In genomic region chr3:71959441-71959840, GRCm38 (mm10) we compare ENCODE assay signal across 20 mouse cellular contexts.
A peak's percentile ranks its signal among the peaks of the same experiment; 100 is the strongest.
DNase-seq lines count a peak whose midpoint lies in the region; ATAC-seq and TF ChIP-seq lines count a peak whose summit lies in the region.
"Had no signal": no experiment of that assay in that cellular context is flagged by ENCODE, and none has a peak within 500 bp of the region (broad histone marks: within the 10 kb centered on the region; RNA-seq: fewer than 3 reads in every experiment).

No protein-coding gene starts in this region.

- no peaks in the 10 kb centered on the region for H3K27me3 ChIP-seq in forebrain, postnatal 0 days (ENCODE audit: insufficient read depth, low read length)
- no peaks in the 10 kb centered on the region for H3K27me3 ChIP-seq in forebrain, embryonic 10.5 days (ENCODE audit: poor library complexity, severe bottlenecking)
- H3K27me3 ChIP-seq: CH12.LX; heart, embryonic 13.5 days had no signal

- no peaks in the 10 kb centered on the region for H3K36me3 ChIP-seq in forebrain, postnatal 0 days (ENCODE audit: insufficient read depth)
- H3K36me3 ChIP-seq in forebrain, embryonic 10.5 days (replicated peaks) = no peaks in the 10 kb centered on the region
- H3K36me3 ChIP-seq: embryonic facial prominence, embryonic 10.5 days; heart, embryonic 13.5 days had no signal

- H3K9me3 ChIP-seq in forebrain, postnatal 0 days (ENCODE audit: low read length) = no peaks in the 10 kb centered on the region
- H3K9me3 ChIP-seq in forebrain, embryonic 10.5 days = no peaks in the 10 kb centered on the region
- H3K9me3 ChIP-seq: embryonic facial prominence, embryonic 10.5 days; heart, embryonic 13.5 days had no signal

- TF ChIP-seq CTCF in forebrain, postnatal 0 days (IDR thresholded peaks at IDR 0.05; ENCODE audit: low read depth) = no peak
- no peak for TF ChIP-seq CTCF in brain, embryonic 14.5 days (IDR thresholded peaks at IDR 0.05; ENCODE audit: borderline replicate concordance, extremely low read depth, insufficient read depth, insufficient read length)

- no peak overlapping the region for H3K9ac ChIP-seq in forebrain, postnatal 0 days
- H3K9ac ChIP-seq: heart, embryonic 13.5 days had no signal

- H3K4me2 ChIP-seq in forebrain, postnatal 0 days (ENCODE audit: low read depth) = no peak overlapping the region
- H3K4me2 ChIP-seq: heart, embryonic 13.5 days had no signal

- DNase-seq in forebrain, postnatal 0 days = peak; percentile 37
- DNase-seq in forebrain, embryonic 10.5 days (ENCODE audit: extremely low spot score, low spot score) = no peak
- DNase-seq in brain, embryonic 14.5 days (ENCODE audit: low read depth) = peak; percentile 24
- peak; percentile 30 for DNase-seq in layer of hippocampus, adult 9-10 months (ENCODE audit: low spot score)
- DNase-seq in left cerebral cortex, adult 18-20 months (ENCODE audit: low spot score in 2 of 2) = no peak
- no peak for DNase-seq in kidney, postnatal 10 days
- DNase-seq in urinary bladder, postnatal 4 days (ENCODE audit: low spot score in 2 of 2) = no peak
- DNase-seq: adrenal gland, adult 2 months; adrenal gland, postnatal 25 days; cerebellum, adult 18-20 months; cerebellum, postnatal 10 days; gastrocnemius, adult 2 months; gastrocnemius, postnatal 36 days; heart, adult 11 months; heart, postnatal 36 days had no signal

- no peak overlapping the region for H3K4me3 ChIP-seq in forebrain, postnatal 0 days (ENCODE audit: low read depth, low read length)
- H3K4me3 ChIP-seq in forebrain, embryonic 10.5 days = no peak overlapping the region
- H3K4me3 ChIP-seq: embryonic facial prominence, embryonic 10.5 days; gastrocnemius, adult 2 months; heart, embryonic 13.5 days had no signal

- WGBS in forebrain, postnatal 0 days = 40% methylated on average over 1 of the region's 1 CpGs
- WGBS in forebrain, embryonic 10.5 days = 73% methylated on average over 1 of the region's 1 CpGs

- no peak overlapping the region for H3K27ac ChIP-seq in forebrain, postnatal 0 days (ENCODE audit: low read depth, low read length)
- H3K27ac ChIP-seq in forebrain, embryonic 10.5 days = no peak overlapping the region
- H3K27ac ChIP-seq: embryonic facial prominence, embryonic 10.5 days; gastrocnemius, adult 2 months; heart, embryonic 13.5 days had no signal

- no peak for ATAC-seq in forebrain, postnatal 0 days
- ATAC-seq: forebrain, embryonic 16.5 days; hindbrain, embryonic 16.5 days had no signal

- TF ChIP-seq POLR2A in brain, embryonic 14.5 days (IDR thresholded peaks at IDR 0.05; ENCODE audit: borderline replicate concordance, extremely low read depth, insufficient read depth, insufficient read length, poor library complexity, severe bottlenecking) = no peak

- H3K4me1 ChIP-seq in forebrain, postnatal 0 days (ENCODE audit: insufficient read depth) = no peaks in the 10 kb centered on the region
- H3K4me1 ChIP-seq in forebrain, embryonic 10.5 days = no peaks in the 10 kb centered on the region
- H3K4me1 ChIP-seq: embryonic facial prominence, embryonic 10.5 days; heart, embryonic 13.5 days had no signal

Comparison
In these comparisons a context has a peak if more than half of its experiments do, and no peak if none do; other contexts are left out.
1. DNase-seq: peak in forebrain, postnatal 0 days (single experiment), brain, embryonic 14.5 days (single experiment) and layer of hippocampus, adult 9-10 months (single experiment); none in forebrain, embryonic 10.5 days (single experiment), left cerebral cortex, adult 18-20 months (0 of 2), kidney, postnatal 10 days (single experiment) and urinary bladder, postnatal 4 days (0 of 2).